Mouse (Mus musculus): Measurements from ENCODE around the gene Mpo.

DNA sequence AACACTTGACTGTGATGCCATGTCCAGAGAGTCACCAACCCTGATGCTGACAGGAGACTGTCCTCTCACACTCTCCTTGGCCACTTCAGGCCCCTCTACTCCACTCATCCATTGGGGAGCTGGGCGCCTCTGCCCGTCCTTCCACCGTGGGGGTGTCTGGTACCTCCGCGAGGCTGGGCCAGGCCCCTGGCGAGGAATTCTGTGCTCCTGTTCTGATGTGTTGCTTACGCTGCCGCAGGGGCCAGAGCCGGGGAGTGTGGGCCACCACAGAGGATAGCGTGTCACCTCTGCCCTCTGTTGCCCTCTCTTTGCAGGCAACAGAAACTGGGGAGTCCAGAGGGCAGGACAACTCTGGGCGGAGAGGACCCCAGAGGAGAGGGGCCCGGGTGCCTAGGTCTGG, 14.5 kb upstream of the Mpo start:
- TF ChIP-seq E2F4 (IDR thresholded peaks at IDR 0.05; ENCODE audit: borderline replicate concordance, low read depth, low read length): no peak
- TF ChIP-seq TCF12 (IDR thresholded peaks at IDR 0.05; ENCODE audit: low read depth, low read length): no peak
- TF ChIP-seq CTCF (IDR thresholded peaks at IDR 0.05 in 2 of 3, conservative IDR thresholded peaks at IDR 0.05 in 1 of 3; ENCODE audit: control insufficient read depth in 1 of 3, insufficient read depth in 1 of 3, low read depth in 2 of 3, low read length in 3 of 3, poor library complexity in 1 of 3, severe bottlenecking in 1 of 3): no peak
- no peak for TF ChIP-seq EP300 (IDR thresholded peaks at IDR 0.05; ENCODE audit: low read depth in 1 of 2, low read length in 2 of 2)
- TF ChIP-seq MEF2A (IDR thresholded peaks at IDR 0.05; ENCODE audit: extremely low read depth, insufficient replicate concordance, low read depth, low read length, poor library complexity, severe bottlenecking): no peak
- TF ChIP-seq POLR2A (IDR thresholded peaks at IDR 0.05; ENCODE audit: control insufficient read depth in 1 of 2, insufficient read depth in 1 of 2, low read depth in 1 of 2, low read length in 2 of 2, poor library complexity in 1 of 2): no peak

All from MEL (cell line).